Mouse (Mus musculus) bone marrow macrophage, adult 2 months (primary cell): ENCODE data around the gene Creb5.

ENCODE experiments used
- CTCF ChIP-seq: IDR thresholded peaks from 2 replicates; pipeline ENCODE4 v1.5.1; 2012; ENCODE audit warnings: low read depth, mild to moderate bottlenecking, low read length, moderate library complexity
- POLR2A ChIP-seq: IDR thresholded peaks from 2 replicates; pipeline ENCODE4 v1.6.1; 2012; ENCODE audit warnings: mild to moderate bottlenecking, low read depth, low read length, borderline replicate concordance

DNA sequence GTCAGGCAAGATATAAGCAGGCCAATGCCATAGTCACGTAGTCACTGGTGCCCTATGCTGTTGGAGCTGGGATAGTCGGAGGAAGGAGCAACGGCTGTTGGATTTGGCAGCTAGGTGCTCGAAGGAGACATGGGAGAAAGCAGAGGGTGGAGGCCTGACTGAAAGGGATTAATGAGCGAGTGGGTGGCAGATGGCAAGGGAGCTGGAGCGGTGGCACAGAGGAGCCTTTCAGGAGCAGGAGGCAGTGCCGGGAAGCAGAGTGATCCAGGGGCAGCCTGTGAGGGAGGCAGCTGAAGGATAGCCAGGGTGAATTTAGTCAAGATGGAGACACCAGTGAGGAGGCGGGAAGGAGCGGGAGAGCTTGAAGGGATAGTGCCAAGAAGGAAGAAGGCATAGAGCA lies 84.9 kb downstream of the Creb5 start:
- no peak for TF ChIP-seq POLR2A
- TF ChIP-seq CTCF: no peak
